Mouse (Mus musculus): ENCODE data around the gene Slc11a1. TPM values are rescaled to one million over a fixed set of nuclear protein-coding genes. Genes with fewer than 3 reads are reported as not detected.
"Not testable (repeated sequence)": the region's sequence is repeated elsewhere in the genome, so short reads cannot be mapped to it uniquely, and the experiment has no call there.

The Slc11a1 gene
- polyA plus RNA-seq, 1 experiment, result 588 TPM

GRCm38 (mm10) chr1:74391844-74392441 is 16.9 kb downstream of the Slc11a1 start:
- peak overlapping the region; percentile 91 for H3K4me3 ChIP-seq (ENCODE audit: insufficient read depth, low read length)
- H3K4me1 ChIP-seq (ENCODE audit: control insufficient read depth, insufficient read depth, low read length), result peaks cover 16% of the 10 kb centered on the region
- no peak for TF ChIP-seq CTCF (IDR thresholded peaks at IDR 0.05; ENCODE audit: low read depth, low read length)
- no peak for TF ChIP-seq POLR2A (IDR thresholded peaks at IDR 0.05; ENCODE audit: borderline replicate concordance, low read depth, low read length)
- H3K27ac ChIP-seq (ENCODE audit: insufficient read depth, low read depth, low read length), result peak overlapping the region; percentile 83

GRCm38 (mm10) chr1:74392446-74392994 is 17.5 kb downstream of the Slc11a1 start:
- Histone ChIP-seq H3K4me3 (ENCODE audit: insufficient read depth, low read length) (peak overlapping the region; percentile 91), H3K4me1 (ENCODE audit: control insufficient read depth, insufficient read depth, low read length) (peaks cover 12% of the 10 kb centered on the region), H3K27ac (ENCODE audit: insufficient read depth, low read depth, low read length) (peak overlapping the region; percentile 83)
- TF ChIP-seq POLR2A (IDR thresholded peaks at IDR 0.05; ENCODE audit: borderline replicate concordance, low read depth, low read length) (no peak), CTCF (IDR thresholded peaks at IDR 0.05; ENCODE audit: low read depth, low read length) (no peak)

GRCm38 (mm10) chr1:74393010-74393409 is 18.0 kb downstream of the Slc11a1 start:
- H3K4me1 ChIP-seq (ENCODE audit: control insufficient read depth, insufficient read depth, low read length), result peaks cover 10% of the 10 kb centered on the region
- peak overlapping the region; percentile 83; the same call in 1 of the 2 replicates for H3K27ac ChIP-seq (ENCODE audit: insufficient read depth, low read depth, low read length)
- H3K4me3 ChIP-seq (ENCODE audit: insufficient read depth, low read length), result peak overlapping the region; percentile 91
- no peak for TF ChIP-seq CTCF (IDR thresholded peaks at IDR 0.05; ENCODE audit: low read depth, low read length)
- no peak for TF ChIP-seq POLR2A (IDR thresholded peaks at IDR 0.05; ENCODE audit: borderline replicate concordance, low read depth, low read length)

- Histone ChIP-seq H3K4me1 (ENCODE audit: control insufficient read depth, insufficient read depth, low read length) (peaks cover 10% of the 10 kb centered on the region), H3K27ac (ENCODE audit: insufficient read depth, low read depth, low read length) (no peak overlapping the region)
- TF ChIP-seq POLR2A (IDR thresholded peaks at IDR 0.05; ENCODE audit: borderline replicate concordance, low read depth, low read length) (no peak), CTCF (IDR thresholded peaks at IDR 0.05; ENCODE audit: low read depth, low read length) (no peak)
Measured at GRCm38 (mm10) chr1:74393697-74394096, 18.7 kb downstream of the Slc11a1 start.

GRCm38 (mm10) chr1:74394311-74394710 is 19.3 kb downstream of the Slc11a1 start:
- H3K4me1 ChIP-seq (ENCODE audit: control insufficient read depth, insufficient read depth, low read length), result peaks cover 10% of the 10 kb centered on the region
- no peak overlapping the region for H3K4me3 ChIP-seq (ENCODE audit: insufficient read depth, low read length)
- H3K27ac ChIP-seq (ENCODE audit: insufficient read depth, low read depth, low read length), result no peak overlapping the region
- no peak for TF ChIP-seq POLR2A (IDR thresholded peaks at IDR 0.05; ENCODE audit: borderline replicate concordance, low read depth, low read length)
- no peak for TF ChIP-seq CTCF (IDR thresholded peaks at IDR 0.05; ENCODE audit: low read depth, low read length)

More at GRCm38 (mm10) chr1:74393697-74394096, 18.7 kb downstream of the Slc11a1 start:
- no peak overlapping the region for H3K4me3 ChIP-seq (ENCODE audit: insufficient read depth, low read length)

- Histone ChIP-seq H3K4me3 (ENCODE audit: insufficient read depth, low read length) (no peak overlapping the region), H3K27ac (ENCODE audit: insufficient read depth, low read depth, low read length) (no peak overlapping the region), H3K4me1 (ENCODE audit: control insufficient read depth, insufficient read depth, low read length) (peaks cover 10% of the 10 kb centered on the region)
- TF ChIP-seq CTCF (IDR thresholded peaks at IDR 0.05; ENCODE audit: low read depth, low read length) (no peak), POLR2A (IDR thresholded peaks at IDR 0.05; ENCODE audit: borderline replicate concordance, low read depth, low read length) (no peak)
Measured at GRCm38 (mm10) chr1:74394858-74395257, 19.9 kb downstream of the Slc11a1 start.

GRCm38 (mm10) chr1:74395290-74395689 is 20.3 kb downstream of the Slc11a1 start:
- Histone ChIP-seq H3K27ac (ENCODE audit: insufficient read depth, low read depth, low read length) (no peak overlapping the region), H3K4me3 (ENCODE audit: insufficient read depth, low read length) (no peak overlapping the region), H3K4me1 (ENCODE audit: control insufficient read depth, insufficient read depth, low read length) (peaks cover 10% of the 10 kb centered on the region)
- TF ChIP-seq POLR2A (IDR thresholded peaks at IDR 0.05; ENCODE audit: borderline replicate concordance, low read depth, low read length) (no peak), CTCF (IDR thresholded peaks at IDR 0.05; ENCODE audit: low read depth, low read length) (no peak)

GRCm38 (mm10) chr1:74396456-74397222 is 21.6 kb downstream of the Slc11a1 start:
- H3K27ac ChIP-seq (ENCODE audit: insufficient read depth, low read depth, low read length), result peak overlapping the region; percentile 97
- H3K4me3 ChIP-seq (ENCODE audit: insufficient read depth, low read length), result peak overlapping the region; percentile 54
- H3K4me1 ChIP-seq (ENCODE audit: control insufficient read depth, insufficient read depth, low read length), result not testable (repeated sequence)

GRCm38 (mm10) chr1:74397268-74397918 is 22.4 kb downstream of the Slc11a1 start:
- TF ChIP-seq POLR2A (IDR thresholded peaks at IDR 0.05; ENCODE audit: borderline replicate concordance, low read depth, low read length), result no peak
- TF ChIP-seq CTCF (IDR thresholded peaks at IDR 0.05; ENCODE audit: low read depth, low read length), result no peak
- Histone ChIP-seq H3K4me1 (ENCODE audit: control insufficient read depth, insufficient read depth, low read length) (peaks cover 6% of the 10 kb centered on the region), H3K27ac (ENCODE audit: insufficient read depth, low read depth, low read length) (peak overlapping the region; percentile 97)

More at GRCm38 (mm10) chr1:74397268-74397918, 22.4 kb downstream of the Slc11a1 start:
- H3K4me3 ChIP-seq (ENCODE audit: insufficient read depth, low read length), result peak overlapping the region; percentile 61
